Mouse (Mus musculus): Measurements from ENCODE around the gene Mea1. TPM values are rescaled to one million over a fixed set of nuclear protein-coding genes. Genes with fewer than 3 reads are reported as not detected.
A peak's percentile ranks its signal among the peaks of the same experiment; 100 is the strongest.

Mea1 gene
- polyA plus RNA-seq, 1 experiment from 2014 or later: 180 TPM

DNA sequence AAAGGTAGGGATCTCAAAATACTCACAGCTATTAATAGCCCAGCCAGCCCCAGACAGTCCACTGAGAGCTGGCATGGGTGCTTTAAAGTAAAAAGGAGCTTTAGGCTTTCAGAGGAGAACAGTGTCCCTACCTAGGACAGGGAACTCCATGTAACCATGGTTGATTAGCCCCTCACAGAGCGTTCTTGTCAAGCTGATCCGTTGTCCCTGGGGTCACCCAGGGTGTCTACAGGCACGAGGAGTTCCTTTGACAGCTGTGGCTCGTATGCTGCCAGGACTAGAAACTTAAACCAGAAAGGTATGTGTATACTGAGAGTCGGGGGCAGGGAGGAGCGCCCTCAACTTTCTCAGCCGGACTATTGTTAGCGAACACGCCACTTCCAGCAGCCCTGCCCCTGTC lies 318 bp downstream of the Mea1 start:
- Histone ChIP-seq H3K4me1 (ENCODE audit: control insufficient read depth, insufficient read depth, low read length) (peaks cover 8% of the 10 kb centered on the region), H3K9me3 (ENCODE audit: control insufficient read depth, low read length) (no peaks in the 10 kb centered on the region), H3K4me3 (ENCODE audit: low read depth, low read length) (no peak overlapping the region), H3K27ac (ENCODE audit: low read depth, low read length) (no peak overlapping the region), H3K4me2 (ENCODE audit: low read depth) (peak overlapping the region; percentile 69; the same call in 1 of the 2 replicates), H3K36me3 (ENCODE audit: control insufficient read depth, insufficient read depth, low read length) (peaks cover 18% of the 10 kb centered on the region), H3K27me3 (ENCODE audit: control insufficient read depth, insufficient read depth, low read length) (no peaks in the 10 kb centered on the region), H3K9ac (ENCODE audit: low read length) (no peak overlapping the region)
- no peak for ATAC-seq (ENCODE audit: insufficient read depth, low FRiP score, low TSS enrichment)
- no peak for DNase-seq (ENCODE audit: low spot score)
- 74% methylated on average over 9 of the region's 9 CpGs for WGBS

- peak overlapping the region; percentile 62 for H3K9ac ChIP-seq (ENCODE audit: low read length)
- H3K4me2 ChIP-seq (ENCODE audit: low read depth): peak overlapping the region; percentile 69
- H3K36me3 ChIP-seq (ENCODE audit: control insufficient read depth, insufficient read depth, low read length): peaks cover 24% of the 10 kb centered on the region
- H3K4me3 ChIP-seq (ENCODE audit: low read depth, low read length): peak overlapping the region; percentile 58
- peak; percentile 4 for ATAC-seq (ENCODE audit: insufficient read depth, low FRiP score, low TSS enrichment)
- peak overlapping the region; percentile 73 for H3K27ac ChIP-seq (ENCODE audit: low read depth, low read length)
- 2% methylated on average over 34 of the region's 34 CpGs for WGBS
- H3K27me3 ChIP-seq (ENCODE audit: control insufficient read depth, insufficient read depth, low read length): no peaks in the 10 kb centered on the region
- peaks cover 8% of the 10 kb centered on the region for H3K4me1 ChIP-seq (ENCODE audit: control insufficient read depth, insufficient read depth, low read length)
- DNase-seq (ENCODE audit: low spot score): peak; percentile 64
- H3K9me3 ChIP-seq (ENCODE audit: control insufficient read depth, low read length): no peaks in the 10 kb centered on the region
Observed at GRCm38 (mm10) chr17:46679843-46680759, 1.5 kb downstream of the Mea1 start.

DNA sequence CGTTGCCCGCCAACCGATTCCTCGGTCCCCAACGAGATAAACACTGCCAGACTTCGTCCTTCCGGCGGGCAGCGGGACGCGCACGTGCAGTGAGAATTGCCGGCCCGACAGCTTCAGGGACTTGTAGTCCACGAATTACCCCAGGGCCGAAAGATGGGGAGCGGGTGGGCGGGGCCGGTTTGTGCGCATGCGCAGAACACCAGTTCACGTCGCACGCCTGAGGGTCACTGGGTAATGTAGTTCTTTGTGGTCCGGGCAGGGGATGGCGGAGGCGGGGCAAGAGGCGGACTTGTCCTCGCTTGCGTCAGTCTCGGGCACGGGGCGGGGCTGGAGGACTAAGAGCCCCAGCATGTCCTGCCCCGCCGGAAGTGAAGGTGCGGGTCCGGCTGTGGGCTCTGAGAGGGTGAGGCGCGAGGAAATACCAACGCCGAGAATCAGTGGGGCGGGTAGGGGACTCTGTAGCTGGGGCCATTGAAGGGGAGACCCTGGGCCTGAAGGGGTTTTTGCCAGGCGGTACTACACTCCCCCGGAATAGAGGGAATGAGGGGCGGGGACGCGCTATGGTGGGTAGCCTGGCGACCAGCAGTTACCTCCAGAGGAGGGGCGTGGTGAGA lies 2.3 kb downstream of the Mea1 start, which contains the start of gene Klhdc3:
TSS of gene Klhdc3 (minus strand) at position 155 of the 614 bp plus-strand sequence.
- WGBS: under 1% methylated on average over 47 of the region's 49 CpGs
- peak; percentile 100 for DNase-seq (ENCODE audit: low spot score)
- H3K27me3 ChIP-seq (ENCODE audit: control insufficient read depth, insufficient read depth, low read length): no peaks in the 10 kb centered on the region
- H3K36me3 ChIP-seq (ENCODE audit: control insufficient read depth, insufficient read depth, low read length): peaks cover 27% of the 10 kb centered on the region
- no peaks in the 10 kb centered on the region for H3K9me3 ChIP-seq (ENCODE audit: control insufficient read depth, low read length)
- H3K4me3 ChIP-seq (ENCODE audit: low read depth, low read length): peak within 1 kb of the TSS; percentile 58
- peak within 1 kb of the TSS; percentile 87 for H3K4me2 ChIP-seq (ENCODE audit: low read depth)
- peaks cover 8% of the 10 kb centered on the region for H3K4me1 ChIP-seq (ENCODE audit: control insufficient read depth, insufficient read depth, low read length)
- ATAC-seq (ENCODE audit: insufficient read depth, low FRiP score, low TSS enrichment): peak; percentile 95
- peak within 1 kb of the TSS; percentile 62 for H3K9ac ChIP-seq (ENCODE audit: low read length)
- peak within 1 kb of the TSS; percentile 73 for H3K27ac ChIP-seq (ENCODE audit: low read depth, low read length)

- Histone ChIP-seq H3K4me1 (ENCODE audit: control insufficient read depth, insufficient read depth, low read length) (peaks cover 8% of the 10 kb centered on the region), H3K27ac (ENCODE audit: low read depth, low read length) (no peak overlapping the region), H3K9ac (ENCODE audit: low read length) (peak overlapping the region; percentile 43; the same call in 1 of the 2 replicates), H3K4me2 (ENCODE audit: low read depth) (peak overlapping the region; percentile 87), H3K4me3 (ENCODE audit: low read depth, low read length) (peak overlapping the region; percentile 58), H3K36me3 (ENCODE audit: control insufficient read depth, insufficient read depth, low read length) (peaks cover 26% of the 10 kb centered on the region), H3K27me3 (ENCODE audit: control insufficient read depth, insufficient read depth, low read length) (no peaks in the 10 kb centered on the region), H3K9me3 (ENCODE audit: control insufficient read depth, low read length) (no peaks in the 10 kb centered on the region)
- DNase-seq (ENCODE audit: low spot score): no peak
- WGBS: 30% methylated on average over 12 of the region's 12 CpGs
- ATAC-seq (ENCODE audit: insufficient read depth, low FRiP score, low TSS enrichment): no peak
Observed at GRCm38 (mm10) chr17:46681466-46682118, 3.0 kb downstream of the Mea1 start.

DNA sequence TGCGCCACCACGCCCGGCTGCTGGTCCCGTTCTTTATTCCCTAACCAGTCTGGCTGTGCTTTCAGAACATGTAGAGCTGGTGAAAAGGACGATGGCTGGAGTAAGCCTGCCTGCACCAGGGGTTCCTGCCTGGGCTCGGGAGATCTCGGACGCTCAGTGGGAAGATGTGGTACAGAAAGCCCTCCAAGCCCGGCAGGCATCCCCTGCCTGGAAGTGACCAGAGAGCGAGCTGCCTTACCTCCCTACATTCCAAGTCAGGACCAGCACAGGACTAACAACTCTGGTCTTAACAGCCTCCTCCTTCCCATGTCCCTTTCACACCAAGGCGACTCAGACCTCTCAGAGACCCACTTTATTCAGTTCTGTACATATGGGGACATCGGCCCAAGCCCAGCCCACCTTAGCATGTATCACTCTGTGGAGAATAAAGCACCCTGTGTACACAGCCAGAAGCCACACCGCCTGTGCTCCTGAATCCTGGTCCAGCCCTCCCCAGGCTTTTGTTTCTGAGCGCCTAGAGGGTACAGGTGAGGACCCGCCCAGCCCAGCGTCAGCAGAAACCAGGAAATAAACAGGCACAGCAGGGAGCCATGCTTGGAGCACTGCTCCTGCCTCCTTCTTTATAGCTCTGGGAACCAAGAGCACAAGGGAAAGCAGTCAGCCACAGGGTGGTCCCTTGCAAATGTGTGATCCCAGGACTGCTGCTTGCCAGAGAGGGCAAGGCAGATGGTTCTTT lies 4.2 kb downstream of the Mea1 start:
- Histone ChIP-seq H3K27me3 (ENCODE audit: control insufficient read depth, insufficient read depth, low read length) (no peaks in the 10 kb centered on the region), H3K9me3 (ENCODE audit: control insufficient read depth, low read length) (no peaks in the 10 kb centered on the region), H3K4me3 (ENCODE audit: low read depth, low read length) (no peak overlapping the region), H3K4me1 (ENCODE audit: control insufficient read depth, insufficient read depth, low read length) (peaks cover 8% of the 10 kb centered on the region), H3K27ac (ENCODE audit: low read depth, low read length) (no peak overlapping the region), H3K9ac (ENCODE audit: low read length) (no peak overlapping the region), H3K4me2 (ENCODE audit: low read depth) (no peak overlapping the region), H3K36me3 (ENCODE audit: control insufficient read depth, insufficient read depth, low read length) (peaks cover 31% of the 10 kb centered on the region)
- 83% methylated on average over 16 of the region's 16 CpGs for WGBS
- ATAC-seq (ENCODE audit: insufficient read depth, low FRiP score, low TSS enrichment) (no peak), DNase-seq (ENCODE audit: low spot score) (no peak)

- WGBS: 95% methylated on average over 6 of the region's 6 CpGs
- DNase-seq (ENCODE audit: low spot score) (no peak), ATAC-seq (ENCODE audit: insufficient read depth, low FRiP score, low TSS enrichment) (no peak)
- Histone ChIP-seq H3K4me3 (ENCODE audit: low read depth, low read length) (no peak overlapping the region), H3K4me1 (ENCODE audit: control insufficient read depth, insufficient read depth, low read length) (peaks cover 8% of the 10 kb centered on the region), H3K9me3 (ENCODE audit: control insufficient read depth, low read length) (no peaks in the 10 kb centered on the region), H3K4me2 (ENCODE audit: low read depth) (no peak overlapping the region), H3K27ac (ENCODE audit: low read depth, low read length) (no peak overlapping the region), H3K36me3 (ENCODE audit: control insufficient read depth, insufficient read depth, low read length) (peaks cover 33% of the 10 kb centered on the region), H3K27me3 (ENCODE audit: control insufficient read depth, insufficient read depth, low read length) (no peaks in the 10 kb centered on the region), H3K9ac (ENCODE audit: low read length) (no peak overlapping the region)
Observed at GRCm38 (mm10) chr17:46685913-46686312, 7.3 kb downstream of the Mea1 start.

DNA sequence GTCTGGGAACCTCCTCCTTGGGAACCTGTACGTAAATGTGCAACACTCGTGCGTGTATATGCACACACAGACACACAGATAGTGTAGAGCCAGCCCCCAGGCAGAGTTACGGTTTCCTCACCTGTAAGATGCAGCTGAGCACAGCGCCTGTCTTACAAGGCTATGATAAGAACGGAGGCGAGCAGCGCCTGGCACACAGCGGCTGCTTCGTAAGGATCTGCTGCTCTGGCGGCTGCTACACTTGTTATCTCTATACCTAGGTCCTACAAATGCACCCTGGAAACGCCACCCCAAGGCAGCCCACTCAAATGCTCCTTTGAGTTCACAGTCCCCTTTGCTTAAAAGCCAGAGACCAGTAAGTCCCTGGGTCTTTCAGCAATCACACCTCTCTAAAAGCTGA lies 12.1 kb downstream of the Mea1 start:
- no peak overlapping the region for H3K4me3 ChIP-seq (ENCODE audit: low read depth, low read length)
- no peaks in the 10 kb centered on the region for H3K27me3 ChIP-seq (ENCODE audit: control insufficient read depth, insufficient read depth, low read length)
- ATAC-seq (ENCODE audit: insufficient read depth, low FRiP score, low TSS enrichment) (no peak), DNase-seq (ENCODE audit: low spot score) (no peak)
- WGBS: 94% methylated on average over 12 of the region's 12 CpGs
- H3K4me1 ChIP-seq (ENCODE audit: control insufficient read depth, insufficient read depth, low read length): no peaks in the 10 kb centered on the region
- H3K9ac ChIP-seq (ENCODE audit: low read length): no peak overlapping the region
- H3K27ac ChIP-seq (ENCODE audit: low read depth, low read length): no peak overlapping the region
- no peaks in the 10 kb centered on the region for H3K9me3 ChIP-seq (ENCODE audit: control insufficient read depth, low read length)
- peaks cover 20% of the 10 kb centered on the region for H3K36me3 ChIP-seq (ENCODE audit: control insufficient read depth, insufficient read depth, low read length)
- no peak overlapping the region for H3K4me2 ChIP-seq (ENCODE audit: low read depth)

- Histone ChIP-seq H3K36me3 (ENCODE audit: control insufficient read depth, insufficient read depth, low read length) (peaks cover 13% of the 10 kb centered on the region), H3K27me3 (ENCODE audit: control insufficient read depth, insufficient read depth, low read length) (no peaks in the 10 kb centered on the region), H3K4me1 (ENCODE audit: control insufficient read depth, insufficient read depth, low read length) (no peaks in the 10 kb centered on the region), H3K9me3 (ENCODE audit: control insufficient read depth, low read length) (no peaks in the 10 kb centered on the region), H3K4me2 (ENCODE audit: low read depth) (no peak overlapping the region), H3K9ac (ENCODE audit: low read length) (no peak overlapping the region), H3K4me3 (ENCODE audit: low read depth, low read length) (no peak overlapping the region), H3K27ac (ENCODE audit: low read depth, low read length) (no peak overlapping the region)
- DNase-seq (ENCODE audit: low spot score) (no peak), ATAC-seq (ENCODE audit: insufficient read depth, low FRiP score, low TSS enrichment) (no peak)
- WGBS: 91% methylated on average over 2 of the region's 2 CpGs
Observed at GRCm38 (mm10) chr17:46691390-46691789, 12.8 kb downstream of the Mea1 start.
